ENCODE assay signal across 35 mouse cellular contexts in genomic region chr5:37864309-37864708, GRCm38 (mm10). TPM values are rescaled to one million over a fixed set of nuclear protein-coding genes. Genes with fewer than 3 reads are reported as not detected.
"Had no signal": no experiment of that assay in that cellular context is flagged by ENCODE, and none has a peak within 500 bp of the region (broad histone marks: within the 10 kb centered on the region; RNA-seq: fewer than 3 reads in every experiment).

No protein-coding gene starts in this region.

- H3K4me2 ChIP-seq: limb, embryonic 12.5 days; limb, embryonic 13.5 days; limb, embryonic 15.5 days; liver, embryonic 11.5 days; liver, embryonic 12.5 days; liver, embryonic 13.5 days; liver, embryonic 15.5 days; lung, embryonic 14.5 days; lung, embryonic 15.5 days; midbrain, embryonic 11.5 days; midbrain, embryonic 12.5 days; midbrain, embryonic 13.5 days; midbrain, embryonic 15.5 days had no signal

- H3K4me1 ChIP-seq: liver, embryonic 12.5 days; liver, embryonic 13.5 days; lung, embryonic 15.5 days; megakaryocyte, embryonic 14.5 days had no signal

- H3K4me3 ChIP-seq: limb, embryonic 10.5 days; limb, embryonic 12.5 days; limb, embryonic 13.5 days; limb, embryonic 15.5 days; liver, embryonic 12.5 days; liver, embryonic 13.5 days; liver, embryonic 15.5 days; lung, embryonic 15.5 days; megakaryocyte, embryonic 14.5 days; midbrain, embryonic 10.5 days; midbrain, embryonic 12.5 days; midbrain, embryonic 13.5 days; midbrain, embryonic 15.5 days; myocyte had no signal

- H3K9ac ChIP-seq: limb, embryonic 12.5 days; limb, embryonic 13.5 days; limb, embryonic 15.5 days; liver, embryonic 12.5 days; liver, embryonic 13.5 days; liver, embryonic 14.5 days; liver, embryonic 15.5 days; liver, postnatal 0 days; lung, embryonic 14.5 days; lung, embryonic 15.5 days; midbrain, embryonic 12.5 days; midbrain, embryonic 13.5 days; midbrain, embryonic 15.5 days had no signal

- H3K27ac ChIP-seq: limb, embryonic 10.5 days; limb, embryonic 12.5 days; limb, embryonic 13.5 days; limb, embryonic 15.5 days; liver, embryonic 12.5 days; liver, embryonic 13.5 days; liver, embryonic 14.5 days; liver, embryonic 15.5 days; lung, embryonic 15.5 days; macrophage; midbrain, embryonic 10.5 days; midbrain, embryonic 12.5 days; midbrain, embryonic 13.5 days; midbrain, embryonic 15.5 days had no signal

- DNase-seq: left cerebral cortex, postnatal 4 days; liver; liver, embryonic 13.5 days; liver, postnatal 0 days; lung, adult 18-20 months; lung, adult 2 months; lung, embryonic 14.5 days; lung, postnatal 10 days; lung, postnatal 14 days; lung, postnatal 36 days; lung, postnatal 4 days; midbrain, embryonic 14.5 days had no signal

- ATAC-seq: liver, embryonic 12.5 days; liver, postnatal 0 days; lung, postnatal 0 days; midbrain, embryonic 13.5 days; midbrain, embryonic 15.5 days; midbrain, embryonic 16.5 days had no signal

- H3K9me3 ChIP-seq: limb, embryonic 10.5 days; limb, embryonic 12.5 days; limb, embryonic 13.5 days; limb, embryonic 15.5 days; liver, embryonic 12.5 days; liver, embryonic 13.5 days; liver, embryonic 15.5 days; lung, embryonic 15.5 days; megakaryocyte, embryonic 14.5 days; midbrain, embryonic 10.5 days; midbrain, embryonic 12.5 days; midbrain, embryonic 13.5 days; midbrain, embryonic 15.5 days had no signal

- H3K27me3 ChIP-seq: liver, embryonic 13.5 days; liver, embryonic 15.5 days; midbrain, embryonic 15.5 days had no signal

- H3K36me3 ChIP-seq: limb, embryonic 10.5 days; limb, embryonic 12.5 days; limb, embryonic 13.5 days; limb, embryonic 15.5 days; liver, embryonic 12.5 days; liver, embryonic 13.5 days; liver, embryonic 15.5 days; lung, embryonic 15.5 days; midbrain, embryonic 10.5 days; midbrain, embryonic 12.5 days; midbrain, embryonic 13.5 days; midbrain, embryonic 15.5 days had no signal

RNA-seq across cellular contexts. Expression of gene Msx1, which starts 39.9 kb away (rescaled TPM):
- total RNA-seq: megakaryocyte progenitor cell, adult 5-6 weeks; megakaryocyte, adult 5-6 weeks; megakaryocyte-erythroid progenitor cell, adult 5-6 weeks; monocyte, adult 5-6 weeks had no signal
- polyA plus RNA-seq: liver, postnatal 0 days; macrophage had no signal
